Mouse (Mus musculus) heart, embryonic 10.5 days (tissue): ENCODE results near the gene Ptgdr2. TPM values are rescaled to one million over a fixed set of nuclear protein-coding genes. Genes with fewer than 3 reads are reported as not detected.
A peak's percentile ranks its signal among the peaks of the same experiment; 100 is the strongest.

ENCODE experiments used
- DNase-seq: peaks from one replicate; pipeline ENCODE4 v3.0.0-alpha.2; 2017; ENCODE audit warnings: low spot score
- H3K27ac ChIP-seq: fragments of 300-500 bp; sonication (generic); 2 replicates; pipeline ENCODE4 v1.5.1; 2016; ENCODE audit warnings: mild to moderate bottlenecking
- H3K27me3 ChIP-seq: fragments of 300-500 bp; sonication (generic); 2 replicates; pipeline ENCODE4 v1.6.1; 2016; ENCODE audit warnings: mild to moderate bottlenecking; ENCODE audit not compliant: poor library complexity, insufficient read depth, severe bottlenecking
- H3K36me3 ChIP-seq: fragments of 300-500 bp; sonication (generic); 2 replicates; pipeline ENCODE4 v1.6.1; 2016; ENCODE audit warnings: mild to moderate bottlenecking, moderate library complexity
- H3K4me1 ChIP-seq: fragments of 300-500 bp; sonication (generic); 2 replicates; pipeline ENCODE4 v1.6.1; 2016; ENCODE audit warnings: mild to moderate bottlenecking
- H3K4me3 ChIP-seq: fragments of 300-500 bp; sonication (generic); 2 replicates; pipeline ENCODE4 v1.5.1; 2016; ENCODE audit warnings: mild to moderate bottlenecking, moderate library complexity
- H3K9me3 ChIP-seq: fragments of 300-500 bp; sonication (generic); 2 replicates; pipeline ENCODE4 v1.6.1; 2016; ENCODE audit warnings: mild to moderate bottlenecking, moderate library complexity
- WGBS: fragments of 180-500 bp; shearing (Covaris S2); methylation state at CpG from one replicate; pipeline ENCODE4 v1.1.7; 2016; 5-methylcytosine and 5-hydroxymethylcytosine counted together
- polyA plus RNA-seq: library from polyadenylated mRNA; unstranded; fragments of >200 nt; fragmentation: Nextera tagmentation; extraction: Ambion mirVana; gene quantifications from 2 replicates; pipeline ENCODE4 v1.2.1, GENCODE M21; 2016

Gene Ptgdr2
- polyA plus RNA-seq, 1 experiment from 2014 or later, result 0.19 TPM

- Histone ChIP-seq H3K27ac (no peak overlapping the region), H3K27me3 (peaks cover 25% of the 10 kb centered on the region), H3K4me1 (peaks cover 2% of the 10 kb centered on the region; the same call in 1 of the 2 replicates), H3K9me3 (no peaks in the 10 kb centered on the region), H3K36me3 (no peaks in the 10 kb centered on the region), H3K4me3 (no peak overlapping the region)
- DNase-seq, result no peak
- 85% methylated on average over 7 of the region's 7 CpGs for WGBS
Observed at GRCm38 (mm10) chr19:10968578-10968977, 31.6 kb downstream of the Ptgdr2 start.

GRCm38 (mm10) chr19:10970457-10970856, 33.5 kb downstream of the Ptgdr2 start:
- H3K27me3 ChIP-seq, result peaks cover 19% of the 10 kb centered on the region; the same call in 1 of the 2 replicates
- 37% methylated on average over 3 of the region's 3 CpGs for WGBS

GRCm38 (mm10) chr19:10972660-10973059, 35.7 kb downstream of the Ptgdr2 start:
- WGBS, result 70% methylated on average over 3 of the region's 3 CpGs
- H3K27ac ChIP-seq, result no peak overlapping the region
- no peak overlapping the region for H3K4me3 ChIP-seq
- peaks cover 9% of the 10 kb centered on the region; the same call in 1 of the 2 replicates for H3K4me1 ChIP-seq
- H3K36me3 ChIP-seq, result no peaks in the 10 kb centered on the region
- peaks cover 9% of the 10 kb centered on the region; the same call in 1 of the 2 replicates for H3K27me3 ChIP-seq
- no peaks in the 10 kb centered on the region for H3K9me3 ChIP-seq
- no peak for DNase-seq

More at GRCm38 (mm10) chr19:10970457-10970856, 33.5 kb downstream of the Ptgdr2 start:
- Histone ChIP-seq H3K27ac (no peak overlapping the region), H3K4me1 (peaks cover 9% of the 10 kb centered on the region; the same call in 1 of the 2 replicates), H3K9me3 (no peaks in the 10 kb centered on the region), H3K36me3 (no peaks in the 10 kb centered on the region), H3K4me3 (no peak overlapping the region)
- DNase-seq, result no peak

- peaks cover 9% of the 10 kb centered on the region; the same call in 1 of the 2 replicates for H3K4me1 ChIP-seq
- H3K27me3 ChIP-seq, result peaks cover 10% of the 10 kb centered on the region; the same call in 1 of the 2 replicates
- DNase-seq, result no peak
- no peaks in the 10 kb centered on the region for H3K9me3 ChIP-seq
- WGBS, result 71% methylated on average over 2 of the region's 2 CpGs
- H3K27ac ChIP-seq, result no peak overlapping the region
- no peak overlapping the region for H3K4me3 ChIP-seq
- no peaks in the 10 kb centered on the region for H3K36me3 ChIP-seq
Observed at GRCm38 (mm10) chr19:10973187-10973586, 36.2 kb downstream of the Ptgdr2 start.

- DNase-seq, result no peak
- WGBS, result 34% methylated on average over 4 of the region's 4 CpGs
- no peak within 1 kb of the TSS for H3K27ac ChIP-seq
Observed at GRCm38 (mm10) chr19:10974238-10974865, 37.4 kb downstream of the Ptgdr2 start, which contains the start of gene Ms4a10. Gene Ms4a10, minus strand, starts transcription at chr19:10974670.

GRCm38 (mm10) chr19:10975187-10975586, 38.2 kb downstream of the Ptgdr2 start:
- no peaks in the 10 kb centered on the region for H3K9me3 ChIP-seq
- WGBS, result 79% methylated on average over 2 of the region's 2 CpGs
- H3K36me3 ChIP-seq, result no peaks in the 10 kb centered on the region
- H3K27ac ChIP-seq, result no peak overlapping the region
- no peak overlapping the region for H3K4me3 ChIP-seq
- no peak for DNase-seq
- H3K27me3 ChIP-seq, result peaks cover 9% of the 10 kb centered on the region; the same call in 1 of the 2 replicates
- H3K4me1 ChIP-seq, result peaks cover 18% of the 10 kb centered on the region

More at GRCm38 (mm10) chr19:10974238-10974865, 37.4 kb downstream of the Ptgdr2 start, which contains the start of gene Ms4a10:
- no peaks in the 10 kb centered on the region for H3K9me3 ChIP-seq
- H3K4me1 ChIP-seq, result peaks cover 10% of the 10 kb centered on the region
- no peaks in the 10 kb centered on the region for H3K36me3 ChIP-seq
- H3K4me3 ChIP-seq, result no peak within 1 kb of the TSS
- peaks cover 9% of the 10 kb centered on the region; the same call in 1 of the 2 replicates for H3K27me3 ChIP-seq

- peaks cover 9% of the 10 kb centered on the region; the same call in 1 of the 2 replicates for H3K27me3 ChIP-seq
- no peaks in the 10 kb centered on the region for H3K9me3 ChIP-seq
- H3K4me3 ChIP-seq, result no peak overlapping the region
- H3K36me3 ChIP-seq, result no peaks in the 10 kb centered on the region
- no peak overlapping the region for H3K27ac ChIP-seq
- WGBS, result 58% methylated on average over 4 of the region's 4 CpGs
- H3K4me1 ChIP-seq, result peaks cover 18% of the 10 kb centered on the region
- no peak for DNase-seq
Observed at GRCm38 (mm10) chr19:10976318-10976717, 39.4 kb downstream of the Ptgdr2 start.

GRCm38 (mm10) chr19:10979184-10980168, 42.5 kb downstream of the Ptgdr2 start:
- Histone ChIP-seq H3K27me3 (peaks cover 16% of the 10 kb centered on the region; the same call in 1 of the 2 replicates), H3K36me3 (no peaks in the 10 kb centered on the region), H3K27ac (0 out of 2 replicates have a peak overlapping the region, but pooled peaks have one; percentile 36), H3K9me3 (no peaks in the 10 kb centered on the region), H3K4me1 (peaks cover 16% of the 10 kb centered on the region), H3K4me3 (peak overlapping the region; percentile 30; the same call in 1 of the 2 replicates)
- DNase-seq, result peak; percentile 85
- WGBS, result 14% methylated on average over 18 of the region's 18 CpGs

- WGBS, result 83% methylated on average over 5 of the region's 5 CpGs
- Histone ChIP-seq H3K27ac (no peak overlapping the region), H3K27me3 (peaks cover 16% of the 10 kb centered on the region; the same call in 1 of the 2 replicates), H3K36me3 (no peaks in the 10 kb centered on the region), H3K4me3 (no peak overlapping the region), H3K9me3 (no peaks in the 10 kb centered on the region), H3K4me1 (peaks cover 15% of the 10 kb centered on the region)
- DNase-seq, result no peak
Observed at GRCm38 (mm10) chr19:10980210-10980609, 43.2 kb downstream of the Ptgdr2 start.

- Histone ChIP-seq H3K36me3 (no peaks in the 10 kb centered on the region), H3K4me3 (0 out of 2 replicates have a peak overlapping the region, but pooled peaks have one; percentile 30), H3K27me3 (peaks cover 12% of the 10 kb centered on the region; the same call in 1 of the 2 replicates), H3K4me1 (peaks cover 15% of the 10 kb centered on the region), H3K9me3 (no peaks in the 10 kb centered on the region), H3K27ac (no peak overlapping the region)
- WGBS, result 20% methylated on average over 14 of the region's 14 CpGs
- no peak for DNase-seq
Observed at GRCm38 (mm10) chr19:10983146-10983545, 46.2 kb downstream of the Ptgdr2 start.

GRCm38 (mm10) chr19:10984551-10984950, 47.6 kb downstream of the Ptgdr2 start:
- H3K27ac ChIP-seq, result no peak overlapping the region
- no peaks in the 10 kb centered on the region for H3K36me3 ChIP-seq
- DNase-seq, result no peak
- no peaks in the 10 kb centered on the region for H3K9me3 ChIP-seq
- H3K4me1 ChIP-seq, result peaks cover 12% of the 10 kb centered on the region
- H3K27me3 ChIP-seq, result peaks cover 12% of the 10 kb centered on the region; the same call in 1 of the 2 replicates
- 69% methylated on average over 13 of the region's 13 CpGs for WGBS
- no peak overlapping the region for H3K4me3 ChIP-seq

GRCm38 (mm10) chr19:10985889-10986288, 48.9 kb downstream of the Ptgdr2 start:
- Histone ChIP-seq H3K4me1 (peaks cover 12% of the 10 kb centered on the region), H3K27me3 (peaks cover 12% of the 10 kb centered on the region; the same call in 1 of the 2 replicates), H3K4me3 (no peak overlapping the region), H3K36me3 (no peaks in the 10 kb centered on the region), H3K9me3 (no peaks in the 10 kb centered on the region), H3K27ac (no peak overlapping the region)
- DNase-seq, result no peak
- 79% methylated on average over 4 of the region's 4 CpGs for WGBS
